Mouse (Mus musculus) forebrain, embryonic 13.5 days (tissue): Measurements from ENCODE around the gene Srrm2. TPM values are rescaled to one million over a fixed set of nuclear protein-coding genes. Genes with fewer than 3 reads are reported as not detected.

Source experiments
- ATAC-seq: fragments of 200-750 bp; cut with Nextera tagmentation; 2 replicates; pipeline ENCODE4 v1.8.0; 2017
- H3K27ac ChIP-seq: fragments of 300-500 bp; sonication (generic); 2 replicates; pipeline ENCODE4 v1.5.1; 2015; ENCODE audit warnings: inconsistent platforms, mild to moderate bottlenecking, moderate library complexity
- H3K27me3 ChIP-seq: fragments of 300-500 bp; sonication (generic); 2 replicates; pipeline ENCODE4 v1.6.1; 2015; ENCODE audit warnings: mild to moderate bottlenecking, inconsistent platforms
- H3K36me3 ChIP-seq: fragments of 300-500 bp; sonication (generic); 2 replicates; pipeline ENCODE4 v1.6.1; 2015; ENCODE audit warnings: mild to moderate bottlenecking, inconsistent platforms; ENCODE audit not compliant: poor library complexity, severe bottlenecking
- H3K4me1 ChIP-seq: fragments of 300-500 bp; sonication (generic); 2 replicates; pipeline ENCODE4 v1.6.1; 2015; ENCODE audit warnings: inconsistent platforms
- H3K4me2 ChIP-seq: fragments of 300-500 bp; sonication (generic); 2 replicates; pipeline ENCODE4 v1.6.1; 2015; ENCODE audit warnings: inconsistent platforms, mild to moderate bottlenecking, moderate library complexity
- H3K4me3 ChIP-seq: fragments of 300-500 bp; sonication (generic); 2 replicates; pipeline ENCODE4 v1.5.1; 2015; ENCODE audit warnings: mild to moderate bottlenecking, inconsistent platforms
- H3K9ac ChIP-seq: fragments of 300-500 bp; sonication (generic); 2 replicates; pipeline ENCODE4 v1.6.1; 2015; ENCODE audit warnings: mild to moderate bottlenecking, inconsistent platforms
- H3K9me3 ChIP-seq: fragments of 300-500 bp; sonication (generic); replicated peaks from 2 replicates; pipeline ENCODE4 v1.6.1; 2016; ENCODE audit warnings: inconsistent platforms
- WGBS: fragments of 180-500 bp; shearing (Covaris S2); methylation state at CpG from one replicate; pipeline ENCODE4 v1.1.7; 2015; 5-methylcytosine and 5-hydroxymethylcytosine counted together
- polyA plus RNA-seq: library from polyadenylated mRNA; unstranded; fragments of >200 nt; fragmentation: Nextera tagmentation; extraction: Ambion mirVana; gene quantifications from 2 replicates; pipeline ENCODE4 v1.2.1, GENCODE M21; 2015

Gene Srrm2
- polyA plus RNA-seq, 1 experiment from 2014 or later, result 605 TPM

GRCm38 (mm10) chr17:23789749-23790268 is 523 bp upstream of the Srrm2 start:
- no peaks in the 10 kb centered on the region for H3K27me3 ChIP-seq
- no peak for ATAC-seq
- H3K4me2 ChIP-seq, result peak overlapping the region; percentile 72
- no peaks in the 10 kb centered on the region for H3K9me3 ChIP-seq
- H3K4me1 ChIP-seq, result peaks cover 25% of the 10 kb centered on the region
- H3K4me3 ChIP-seq, result peak overlapping the region; percentile 42
- peak overlapping the region; percentile 84 for H3K27ac ChIP-seq
- WGBS, result 10% methylated on average over 8 of the region's 8 CpGs
- H3K36me3 ChIP-seq, result no peaks in the 10 kb centered on the region
- peak overlapping the region; percentile 77 for H3K9ac ChIP-seq

- ATAC-seq, result 0 out of 2 replicates have a peak, but pooled peaks have one; percentile 33
These were observed 686 bp downstream of the Srrm2 start for GRCm38 (mm10) chr17:23791079-23791357.

GRCm38 (mm10) chr17:23795323-23795722 is 5.0 kb downstream of the Srrm2 start:
- H3K9me3 ChIP-seq, result no peaks in the 10 kb centered on the region
- 96% methylated on average over 8 of the region's 8 CpGs for WGBS
- no peak overlapping the region for H3K4me3 ChIP-seq
- no peaks in the 10 kb centered on the region for H3K27me3 ChIP-seq
- H3K4me1 ChIP-seq, result peaks cover 10% of the 10 kb centered on the region
- no peaks in the 10 kb centered on the region for H3K36me3 ChIP-seq
- no peak overlapping the region for H3K4me2 ChIP-seq
- no peak overlapping the region for H3K27ac ChIP-seq
- no peak overlapping the region for H3K9ac ChIP-seq
- ATAC-seq, result no peak

More at GRCm38 (mm10) chr17:23791079-23791357, 686 bp downstream of the Srrm2 start:
- Histone ChIP-seq H3K9me3 (no peaks in the 10 kb centered on the region), H3K4me1 (peaks cover 18% of the 10 kb centered on the region), H3K36me3 (no peaks in the 10 kb centered on the region), H3K27me3 (no peaks in the 10 kb centered on the region), H3K4me3 (peak overlapping the region; percentile 42), H3K4me2 (peak overlapping the region; percentile 72), H3K27ac (peak overlapping the region; percentile 84), H3K9ac (peak overlapping the region; percentile 77)
- 56% methylated on average over 2 of the region's 2 CpGs for WGBS

GRCm38 (mm10) chr17:23797316-23797715 is 7.0 kb downstream of the Srrm2 start:
- Histone ChIP-seq H3K27ac (no peak overlapping the region), H3K4me2 (no peak overlapping the region), H3K36me3 (no peaks in the 10 kb centered on the region), H3K9ac (no peak overlapping the region), H3K4me1 (peaks cover 2% of the 10 kb centered on the region; the same call in 1 of the 2 replicates), H3K4me3 (no peak overlapping the region), H3K27me3 (no peaks in the 10 kb centered on the region), H3K9me3 (no peaks in the 10 kb centered on the region)
- no peak for ATAC-seq
- 81% methylated on average over 7 of the region's 7 CpGs for WGBS

GRCm38 (mm10) chr17:23801627-23802026 is 11.3 kb downstream of the Srrm2 start:
- 95% methylated on average over 10 of the region's 10 CpGs for WGBS
- Histone ChIP-seq H3K9me3 (no peaks in the 10 kb centered on the region), H3K4me1 (peaks cover 29% of the 10 kb centered on the region), H3K4me2 (no peak overlapping the region), H3K36me3 (no peaks in the 10 kb centered on the region), H3K27ac (no peak overlapping the region), H3K9ac (no peak overlapping the region), H3K27me3 (no peaks in the 10 kb centered on the region), H3K4me3 (no peak overlapping the region)
- ATAC-seq, result no peak

GRCm38 (mm10) chr17:23802746-23803365 is 12.5 kb downstream of the Srrm2 start:
- WGBS, result under 1% methylated on average over 49 of the region's 60 CpGs
- peak; percentile 99 for ATAC-seq
- Histone ChIP-seq H3K36me3 (peaks cover 11% of the 10 kb centered on the region), H3K9me3 (no peaks in the 10 kb centered on the region), H3K27me3 (no peaks in the 10 kb centered on the region), H3K4me3 (peak overlapping the region; percentile 100), H3K4me1 (peaks cover 37% of the 10 kb centered on the region), H3K27ac (peak overlapping the region; percentile 97), H3K4me2 (peak overlapping the region; percentile 94), H3K9ac (peak overlapping the region; percentile 97)

- H3K27me3 ChIP-seq, result no peaks in the 10 kb centered on the region
- peak overlapping the region; percentile 100 for H3K4me3 ChIP-seq
- peak overlapping the region; percentile 97 for H3K9ac ChIP-seq
- no peaks in the 10 kb centered on the region for H3K9me3 ChIP-seq
- H3K4me2 ChIP-seq, result peak overlapping the region; percentile 94
- peak; percentile 56 for ATAC-seq
- under 1% methylated on average over 47 of the region's 83 CpGs for WGBS
- peak overlapping the region; percentile 97 for H3K27ac ChIP-seq
- peaks cover 37% of the 10 kb centered on the region for H3K4me1 ChIP-seq
- peaks cover 17% of the 10 kb centered on the region for H3K36me3 ChIP-seq
These were observed 13.2 kb downstream of the Srrm2 start for GRCm38 (mm10) chr17:23803366-23804041.

GRCm38 (mm10) chr17:23804426-23805085 is 14.2 kb downstream of the Srrm2 start:
- WGBS, result 5% methylated on average over 8 of the region's 8 CpGs
- Histone ChIP-seq H3K27ac (no peak overlapping the region), H3K4me1 (peaks cover 37% of the 10 kb centered on the region), H3K9me3 (no peaks in the 10 kb centered on the region), H3K9ac (peak overlapping the region; percentile 97), H3K4me3 (peak overlapping the region; percentile 100), H3K4me2 (peak overlapping the region; percentile 94), H3K36me3 (peaks cover 28% of the 10 kb centered on the region), H3K27me3 (no peaks in the 10 kb centered on the region)
- ATAC-seq, result no peak

- no peaks in the 10 kb centered on the region for H3K9me3 ChIP-seq
- H3K4me2 ChIP-seq, result peak overlapping the region; percentile 21
- WGBS, result 83% methylated on average over 25 of the region's 25 CpGs
- H3K4me3 ChIP-seq, result peak overlapping the region; percentile 3; the same call in 1 of the 2 replicates
- peaks cover 50% of the 10 kb centered on the region for H3K36me3 ChIP-seq
- peaks cover 37% of the 10 kb centered on the region for H3K4me1 ChIP-seq
- no peak overlapping the region for H3K27ac ChIP-seq
- no peak overlapping the region; the same call in 1 of the 2 replicates for H3K9ac ChIP-seq
- ATAC-seq, result no peak
- H3K27me3 ChIP-seq, result no peaks in the 10 kb centered on the region
These were observed 16.5 kb downstream of the Srrm2 start for GRCm38 (mm10) chr17:23806867-23807266.

GRCm38 (mm10) chr17:23807918-23808317 is 17.6 kb downstream of the Srrm2 start:
- Histone ChIP-seq H3K4me1 (peaks cover 32% of the 10 kb centered on the region), H3K9me3 (no peaks in the 10 kb centered on the region), H3K4me2 (no peak overlapping the region), H3K9ac (no peak overlapping the region), H3K36me3 (peaks cover 61% of the 10 kb centered on the region), H3K4me3 (no peak overlapping the region), H3K27me3 (no peaks in the 10 kb centered on the region), H3K27ac (no peak overlapping the region)
- WGBS, result 88% methylated on average over 3 of the region's 3 CpGs
- no peak for ATAC-seq

- H3K27ac ChIP-seq, result no peak overlapping the region
- peaks cover 22% of the 10 kb centered on the region for H3K9me3 ChIP-seq
- H3K4me3 ChIP-seq, result no peak overlapping the region
- no peak overlapping the region for H3K9ac ChIP-seq
- H3K4me2 ChIP-seq, result no peak overlapping the region
- H3K4me1 ChIP-seq, result no peaks in the 10 kb centered on the region
- ATAC-seq, result no peak
- no peaks in the 10 kb centered on the region for H3K27me3 ChIP-seq
- H3K36me3 ChIP-seq, result peaks cover 96% of the 10 kb centered on the region
- WGBS, result 98% methylated on average over 16 of the region's 16 CpGs
These were observed 25.3 kb downstream of the Srrm2 start for GRCm38 (mm10) chr17:23815641-23816040.

GRCm38 (mm10) chr17:23818579-23818978 is 28.2 kb downstream of the Srrm2 start:
- Histone ChIP-seq H3K4me2 (no peak overlapping the region), H3K27ac (no peak overlapping the region), H3K9ac (no peak overlapping the region), H3K4me1 (no peaks in the 10 kb centered on the region), H3K4me3 (no peak overlapping the region), H3K36me3 (peaks cover 100% of the 10 kb centered on the region), H3K27me3 (no peaks in the 10 kb centered on the region), H3K9me3 (peaks cover 22% of the 10 kb centered on the region)
- no peak for ATAC-seq
- WGBS, result 97% methylated on average over 8 of the region's 8 CpGs
